Mouse (Mus musculus): ENCODE measurements around the gene Olfr12. TPM values are rescaled to one million over a fixed set of nuclear protein-coding genes. Genes with fewer than 3 reads are reported as not detected.

Gene Olfr12
- polyA plus RNA-seq, 1 experiment from 2014 or later: not detected

GRCm38 (mm10) chr1:92636015-92636414 lies 18.4 kb downstream of the Olfr12 start:
- H3K9ac ChIP-seq (ENCODE audit: low read length): no peak overlapping the region
- DNase-seq (ENCODE audit: low spot score) (no peak), ATAC-seq (ENCODE audit: insufficient read depth, low FRiP score, low TSS enrichment) (no peak)
- no peak overlapping the region for H3K4me3 ChIP-seq (ENCODE audit: low read depth, low read length)
- no peak overlapping the region for H3K27ac ChIP-seq (ENCODE audit: low read depth, low read length)
- H3K4me1 ChIP-seq (ENCODE audit: control insufficient read depth, insufficient read depth, low read length): peaks cover 7% of the 10 kb centered on the region; the same call in 1 of the 2 replicates
- H3K9me3 ChIP-seq (ENCODE audit: control insufficient read depth, low read length): no peaks in the 10 kb centered on the region
- WGBS: 89% methylated on average over 8 of the region's 8 CpGs
- no peaks in the 10 kb centered on the region for H3K27me3 ChIP-seq (ENCODE audit: control insufficient read depth, insufficient read depth, low read length)
- no peak overlapping the region for H3K4me2 ChIP-seq (ENCODE audit: low read depth)
- peaks cover 2% of the 10 kb centered on the region; the same call in 1 of the 2 replicates for H3K36me3 ChIP-seq (ENCODE audit: control insufficient read depth, insufficient read depth, low read length)

- no peaks in the 10 kb centered on the region for H3K27me3 ChIP-seq (ENCODE audit: control insufficient read depth, insufficient read depth, low read length)
- H3K4me3 ChIP-seq (ENCODE audit: low read depth, low read length): no peak overlapping the region
- H3K9ac ChIP-seq (ENCODE audit: low read length): no peak overlapping the region
- H3K4me2 ChIP-seq (ENCODE audit: low read depth): no peak overlapping the region
- 95% methylated on average over 11 of the region's 11 CpGs for WGBS
- H3K9me3 ChIP-seq (ENCODE audit: control insufficient read depth, low read length): no peaks in the 10 kb centered on the region
- peaks cover 7% of the 10 kb centered on the region; the same call in 1 of the 2 replicates for H3K4me1 ChIP-seq (ENCODE audit: control insufficient read depth, insufficient read depth, low read length)
- ATAC-seq (ENCODE audit: insufficient read depth, low FRiP score, low TSS enrichment) (no peak), DNase-seq (ENCODE audit: low spot score) (no peak)
- peaks cover 2% of the 10 kb centered on the region; the same call in 1 of the 2 replicates for H3K36me3 ChIP-seq (ENCODE audit: control insufficient read depth, insufficient read depth, low read length)
- no peak overlapping the region for H3K27ac ChIP-seq (ENCODE audit: low read depth, low read length)
Observed at GRCm38 (mm10) chr1:92636676-92637075, 19.1 kb downstream of the Olfr12 start.

GRCm38 (mm10) chr1:92637501-92638172 lies 20.0 kb downstream of the Olfr12 start:
- Histone ChIP-seq H3K4me2 (ENCODE audit: low read depth) (no peak overlapping the region), H3K4me1 (ENCODE audit: control insufficient read depth, insufficient read depth, low read length) (peaks cover 7% of the 10 kb centered on the region; the same call in 1 of the 2 replicates), H3K27me3 (ENCODE audit: control insufficient read depth, insufficient read depth, low read length) (no peaks in the 10 kb centered on the region), H3K27ac (ENCODE audit: low read depth, low read length) (no peak overlapping the region), H3K9ac (ENCODE audit: low read length) (no peak overlapping the region), H3K9me3 (ENCODE audit: control insufficient read depth, low read length) (no peaks in the 10 kb centered on the region), H3K36me3 (ENCODE audit: control insufficient read depth, insufficient read depth, low read length) (peaks cover 2% of the 10 kb centered on the region; the same call in 1 of the 2 replicates), H3K4me3 (ENCODE audit: low read depth, low read length) (no peak overlapping the region)
- DNase-seq (ENCODE audit: low spot score): no peak
- ATAC-seq (ENCODE audit: insufficient read depth, low FRiP score, low TSS enrichment): no peak
- 90% methylated on average over 15 of the region's 15 CpGs for WGBS

GRCm38 (mm10) chr1:92638181-92638580 lies 20.6 kb downstream of the Olfr12 start:
- no peak for ATAC-seq (ENCODE audit: insufficient read depth, low FRiP score, low TSS enrichment)
- 87% methylated on average over 3 of the region's 3 CpGs for WGBS
- no peak for DNase-seq (ENCODE audit: low spot score)

GRCm38 (mm10) chr1:92638736-92639135 lies 21.1 kb downstream of the Olfr12 start:
- H3K9me3 ChIP-seq (ENCODE audit: control insufficient read depth, low read length): no peaks in the 10 kb centered on the region
- WGBS: 92% methylated on average over 4 of the region's 4 CpGs
- no peaks in the 10 kb centered on the region for H3K27me3 ChIP-seq (ENCODE audit: control insufficient read depth, insufficient read depth, low read length)
- no peak overlapping the region for H3K9ac ChIP-seq (ENCODE audit: low read length)
- peaks cover 7% of the 10 kb centered on the region; the same call in 1 of the 2 replicates for H3K4me1 ChIP-seq (ENCODE audit: control insufficient read depth, insufficient read depth, low read length)
- no peak overlapping the region for H3K27ac ChIP-seq (ENCODE audit: low read depth, low read length)
- DNase-seq (ENCODE audit: low spot score) (no peak), ATAC-seq (ENCODE audit: insufficient read depth, low FRiP score, low TSS enrichment) (no peak)
- peaks cover 2% of the 10 kb centered on the region; the same call in 1 of the 2 replicates for H3K36me3 ChIP-seq (ENCODE audit: control insufficient read depth, insufficient read depth, low read length)
- H3K4me3 ChIP-seq (ENCODE audit: low read depth, low read length): no peak overlapping the region
- H3K4me2 ChIP-seq (ENCODE audit: low read depth): no peak overlapping the region

More at GRCm38 (mm10) chr1:92638181-92638580, 20.6 kb downstream of the Olfr12 start:
- H3K36me3 ChIP-seq (ENCODE audit: control insufficient read depth, insufficient read depth, low read length): peaks cover 2% of the 10 kb centered on the region; the same call in 1 of the 2 replicates
- H3K9me3 ChIP-seq (ENCODE audit: control insufficient read depth, low read length): no peaks in the 10 kb centered on the region
- no peak overlapping the region for H3K27ac ChIP-seq (ENCODE audit: low read depth, low read length)
- H3K9ac ChIP-seq (ENCODE audit: low read length): no peak overlapping the region
- H3K4me3 ChIP-seq (ENCODE audit: low read depth, low read length): no peak overlapping the region
- H3K4me1 ChIP-seq (ENCODE audit: control insufficient read depth, insufficient read depth, low read length): peaks cover 7% of the 10 kb centered on the region; the same call in 1 of the 2 replicates
- H3K4me2 ChIP-seq (ENCODE audit: low read depth): no peak overlapping the region
- no peaks in the 10 kb centered on the region for H3K27me3 ChIP-seq (ENCODE audit: control insufficient read depth, insufficient read depth, low read length)

GRCm38 (mm10) chr1:92640393-92640792 lies 22.8 kb downstream of the Olfr12 start:
- H3K4me3 ChIP-seq (ENCODE audit: low read depth, low read length): no peak overlapping the region; the same call in 1 of the 2 replicates
- H3K4me2 ChIP-seq (ENCODE audit: low read depth): peak overlapping the region; percentile 91; the same call in 1 of the 2 replicates
- no peaks in the 10 kb centered on the region for H3K27me3 ChIP-seq (ENCODE audit: control insufficient read depth, insufficient read depth, low read length)
- H3K4me1 ChIP-seq (ENCODE audit: control insufficient read depth, insufficient read depth, low read length): peaks cover 7% of the 10 kb centered on the region; the same call in 1 of the 2 replicates
- DNase-seq (ENCODE audit: low spot score) (no peak), ATAC-seq (ENCODE audit: insufficient read depth, low FRiP score, low TSS enrichment) (no peak)
- no peaks in the 10 kb centered on the region for H3K9me3 ChIP-seq (ENCODE audit: control insufficient read depth, low read length)
- H3K9ac ChIP-seq (ENCODE audit: low read length): no peak overlapping the region; the same call in 1 of the 2 replicates
- H3K36me3 ChIP-seq (ENCODE audit: control insufficient read depth, insufficient read depth, low read length): peaks cover 2% of the 10 kb centered on the region; the same call in 1 of the 2 replicates
- 90% methylated on average over 6 of the region's 6 CpGs for WGBS
- no peak overlapping the region for H3K27ac ChIP-seq (ENCODE audit: low read depth, low read length)

- H3K9me3 ChIP-seq (ENCODE audit: control insufficient read depth, low read length): no peaks in the 10 kb centered on the region
- no peaks in the 10 kb centered on the region for H3K27me3 ChIP-seq (ENCODE audit: control insufficient read depth, insufficient read depth, low read length)
- H3K9ac ChIP-seq (ENCODE audit: low read length): peak within 1 kb of the TSS; percentile 93
- no peak within 1 kb of the TSS for H3K27ac ChIP-seq (ENCODE audit: low read depth, low read length)
- DNase-seq (ENCODE audit: low spot score) (peak; percentile 94), ATAC-seq (ENCODE audit: insufficient read depth, low FRiP score, low TSS enrichment) (peak; percentile 91)
- WGBS: 2% methylated on average over 50 of the region's 50 CpGs
- peaks cover 7% of the 10 kb centered on the region; the same call in 1 of the 2 replicates for H3K4me1 ChIP-seq (ENCODE audit: control insufficient read depth, insufficient read depth, low read length)
- H3K4me3 ChIP-seq (ENCODE audit: low read depth, low read length): peak within 1 kb of the TSS; percentile 93
- 0 out of 2 replicates have a peak, but pooled peaks cover 2% of the 10 kb centered on the region for H3K36me3 ChIP-seq (ENCODE audit: control insufficient read depth, insufficient read depth, low read length)
- peak within 1 kb of the TSS; percentile 91 for H3K4me2 ChIP-seq (ENCODE audit: low read depth)
Observed at GRCm38 (mm10) chr1:92641514-92642272, 24.1 kb downstream of the Olfr12 start, which contains the start of gene Cops9. Gene Cops9 (minus strand): TSS chr1:92641985.

- DNase-seq (ENCODE audit: low spot score): no peak
- no peak for ATAC-seq (ENCODE audit: insufficient read depth, low FRiP score, low TSS enrichment)
- H3K9ac ChIP-seq (ENCODE audit: low read length): no peak overlapping the region
- no peak overlapping the region for H3K27ac ChIP-seq (ENCODE audit: low read depth, low read length)
- 56% methylated on average over 4 of the region's 4 CpGs for WGBS
- H3K4me3 ChIP-seq (ENCODE audit: low read depth, low read length): no peak overlapping the region
- H3K4me2 ChIP-seq (ENCODE audit: low read depth): no peak overlapping the region
- no peaks in the 10 kb centered on the region for H3K27me3 ChIP-seq (ENCODE audit: control insufficient read depth, insufficient read depth, low read length)
- H3K9me3 ChIP-seq (ENCODE audit: control insufficient read depth, low read length): no peaks in the 10 kb centered on the region
- H3K36me3 ChIP-seq (ENCODE audit: control insufficient read depth, insufficient read depth, low read length): no peaks in the 10 kb centered on the region
- peaks cover 7% of the 10 kb centered on the region; the same call in 1 of the 2 replicates for H3K4me1 ChIP-seq (ENCODE audit: control insufficient read depth, insufficient read depth, low read length)
Observed at GRCm38 (mm10) chr1:92643691-92644090, 26.1 kb downstream of the Olfr12 start.
